Mouse (Mus musculus): ENCODE measurements around the gene Cdk14.

DNA sequence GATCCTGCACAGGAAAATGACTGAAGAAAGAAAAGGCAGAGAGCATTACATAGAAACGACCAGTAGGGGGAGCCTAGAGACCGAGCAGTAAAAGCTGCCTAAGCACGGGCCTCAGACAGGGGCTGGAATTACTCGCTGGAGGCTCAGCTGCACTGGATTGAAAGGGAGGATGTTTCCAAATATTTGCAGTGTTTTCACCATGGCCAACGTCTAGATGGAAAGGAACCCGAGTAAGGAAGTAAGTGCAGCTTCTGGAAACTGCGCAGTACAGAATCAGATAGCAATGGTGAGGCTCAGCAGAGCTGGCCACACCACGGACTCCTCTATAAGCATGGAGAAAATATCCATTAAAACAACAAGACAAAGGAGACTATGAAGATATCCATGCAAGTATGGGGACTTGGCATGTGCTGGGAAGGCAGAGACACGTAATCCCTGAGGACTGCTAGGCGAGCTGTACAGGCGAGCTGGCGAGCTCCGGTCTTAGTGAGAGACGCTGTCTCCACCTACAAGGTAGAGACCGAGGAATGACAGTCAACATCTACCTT is 458.0 kb downstream of the Cdk14 start:
- TF ChIP-seq POLR2A (IDR thresholded peaks at IDR 0.05; ENCODE audit: insufficient read depth, low read length), result no peak
- peak; percentile 66 for TF ChIP-seq CTCF (IDR thresholded peaks at IDR 0.05; ENCODE audit: low read depth, low read length)
- no peak for TF ChIP-seq EP300 (IDR thresholded peaks at IDR 0.05; ENCODE audit: insufficient read depth, low read depth, low read length)
